Mouse (Mus musculus) left cerebral cortex, postnatal 25 days (tissue): Measurements from ENCODE around the gene Tnni2. TPM values are rescaled to one million over a fixed set of nuclear protein-coding genes. Genes with fewer than 3 reads are reported as not detected.

ENCODE experiments used
- DNase-seq, 2 experiments: peaks; one replicate each; pipeline ENCODE4 v3.0.0; 2022; ENCODE audit warnings: low spot score in 2 of 2, mixed read lengths in 1 of 2
- intact Hi-C: fragments of 180-260 bp; cut with DNase I; formaldehyde crosslinking; loops from one replicate; pipeline ENCODE4 v1.15.1; 2025
- total RNA-seq, 2 experiments: library from RNA; stranded (reverse); gene quantifications; 2 replicates each; pipeline ENCODE4 v1.2.3; 2021

Tnni2 gene
- total RNA-seq, 2 experiments from 2014 or later, result not detected

DNA sequence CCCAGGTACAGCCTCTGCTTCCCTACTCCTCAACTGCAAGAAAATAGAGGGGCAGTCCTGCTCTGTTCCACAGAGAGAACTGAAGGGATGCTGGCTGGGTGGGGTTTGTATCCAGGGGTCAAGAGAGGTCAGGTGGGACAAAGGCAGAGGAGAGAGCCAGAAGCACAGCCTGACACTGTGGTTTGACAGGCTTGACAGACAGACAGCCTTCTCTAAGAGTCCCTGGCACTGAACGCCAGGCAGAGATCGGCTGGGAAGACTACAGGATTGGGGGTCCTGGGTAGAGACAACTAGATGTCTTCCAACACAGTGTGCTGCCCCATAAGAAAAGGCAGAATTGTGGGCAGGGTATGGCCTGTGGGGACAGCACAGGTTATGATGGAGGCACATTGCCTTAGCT, 37.0 kb downstream of the Tnni2 start:
- no peak for DNase-seq
- intact Hi-C loops, result no loop called here

DNA sequence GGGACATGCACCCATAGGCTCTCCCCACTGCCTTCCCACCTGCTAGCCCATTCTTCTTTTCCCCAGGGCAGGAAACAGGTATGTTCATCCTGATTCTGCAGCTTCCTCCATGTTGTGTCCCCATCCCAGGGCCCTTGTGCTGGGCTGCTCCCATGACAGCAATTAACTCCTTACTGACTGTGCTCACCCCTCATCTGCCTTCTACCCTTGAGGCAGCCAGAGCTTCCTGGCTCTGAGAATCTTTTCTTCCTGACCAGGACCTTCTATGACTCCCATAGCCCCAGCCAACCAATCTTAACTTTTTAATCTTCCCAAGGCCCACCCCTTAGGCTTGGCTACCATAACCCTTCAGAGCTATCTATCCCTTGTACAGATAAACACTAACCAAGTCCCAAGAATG, 37.7 kb downstream of the Tnni2 start:
- DNase-seq, result no peak
- intact Hi-C loops, result no loop called here

DNA sequence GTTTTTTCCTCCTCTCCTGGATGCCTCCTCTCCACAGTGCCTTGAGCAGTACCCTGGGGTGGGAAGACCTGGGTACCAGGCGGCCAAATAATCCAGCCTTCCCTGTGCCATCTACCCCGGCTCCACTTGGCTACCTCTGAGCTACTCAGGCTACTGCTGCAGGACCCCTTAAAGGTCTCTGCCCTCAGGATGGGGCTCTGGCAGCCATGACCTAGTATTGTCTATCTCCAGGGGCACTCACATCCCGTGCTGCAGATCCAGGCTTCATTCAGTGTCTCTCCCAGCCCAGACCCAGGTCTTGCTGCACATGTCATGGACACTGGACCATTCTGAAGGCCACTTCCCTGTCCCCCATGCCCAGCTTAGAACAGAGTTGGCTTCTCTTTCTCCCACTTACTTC, 38.3 kb downstream of the Tnni2 start:
- intact Hi-C loops, result no loop called here
- DNase-seq, result no peak

DNA sequence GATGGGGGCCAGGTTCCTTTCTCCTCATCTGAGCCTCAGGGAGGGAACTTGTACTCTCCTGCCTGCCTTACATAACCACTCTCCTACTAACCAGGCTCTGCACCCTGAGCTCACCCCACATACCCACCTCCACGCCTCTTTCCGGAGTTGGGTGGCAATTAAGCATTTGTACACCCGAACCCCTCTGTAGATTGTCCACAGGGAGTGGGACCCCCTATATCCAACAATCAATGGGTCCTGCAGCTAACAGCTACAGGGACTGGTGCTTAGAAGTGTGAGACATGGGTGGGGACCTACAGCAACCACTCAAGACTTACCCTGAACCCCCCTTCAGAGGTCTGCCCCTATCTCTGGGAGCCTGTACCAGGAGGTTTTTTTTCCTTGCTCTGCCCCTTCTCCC, 39.1 kb downstream of the Tnni2 start:
- intact Hi-C loops, result no loop called here
- DNase-seq, result no peak

DNA sequence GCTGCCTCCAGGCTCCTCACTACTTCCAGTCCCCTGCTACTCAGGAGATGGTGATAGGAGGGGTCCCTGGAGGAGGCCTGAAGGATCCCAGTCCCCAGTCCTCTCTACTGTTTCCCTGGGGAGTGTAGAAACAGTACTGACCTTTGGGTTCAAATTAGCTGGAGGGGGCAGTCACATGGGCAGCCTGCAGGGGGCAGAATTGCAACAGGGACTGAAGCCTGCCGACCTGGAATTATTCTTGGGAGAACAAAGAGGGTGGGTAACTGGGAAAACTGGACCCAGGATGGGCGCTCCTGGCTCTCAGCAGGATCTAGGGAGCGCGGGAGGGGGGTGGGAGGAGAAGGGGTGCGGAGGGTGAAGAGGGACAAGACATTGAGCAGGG, 39.6 kb downstream of the Tnni2 start:
- DNase-seq, result no peak
- intact Hi-C loops, result no loop called here

DNA sequence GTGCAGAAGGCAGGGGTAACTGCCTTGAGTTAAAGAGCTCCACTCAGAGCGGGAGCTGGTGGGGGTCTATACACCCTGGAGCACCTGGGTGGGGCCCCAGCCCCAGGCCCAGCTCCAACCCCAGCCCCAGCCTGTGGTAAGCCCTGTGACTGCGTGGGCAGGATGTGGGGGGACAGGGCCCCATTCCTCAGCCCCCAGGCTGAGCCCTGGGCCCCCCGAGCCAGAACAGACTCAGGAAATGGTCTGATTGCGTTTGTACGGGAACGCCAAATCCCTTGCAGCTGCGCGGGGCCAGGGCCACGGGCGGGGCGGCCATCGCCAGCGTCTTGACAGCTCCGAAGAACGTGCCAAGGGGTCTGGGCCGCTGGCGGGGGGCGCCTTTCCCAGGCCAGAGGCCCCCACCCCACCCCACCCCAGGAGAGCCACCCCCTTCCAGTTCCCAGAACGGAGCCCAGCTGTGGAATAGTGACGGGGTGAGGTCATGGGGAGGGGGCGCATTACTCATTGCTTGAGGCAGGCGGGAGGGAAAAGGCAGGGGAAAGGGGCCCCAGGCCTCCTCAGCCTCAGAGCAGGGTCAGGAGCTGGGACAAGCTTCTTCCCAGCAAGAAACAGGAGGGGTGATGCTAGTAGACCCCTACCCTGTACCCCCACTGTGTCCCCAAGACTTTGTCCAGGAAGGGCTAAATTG, 40.1 kb downstream of the Tnni2 start:
- intact Hi-C loops, result no loop called here
- DNase-seq, result no peak

DNA sequence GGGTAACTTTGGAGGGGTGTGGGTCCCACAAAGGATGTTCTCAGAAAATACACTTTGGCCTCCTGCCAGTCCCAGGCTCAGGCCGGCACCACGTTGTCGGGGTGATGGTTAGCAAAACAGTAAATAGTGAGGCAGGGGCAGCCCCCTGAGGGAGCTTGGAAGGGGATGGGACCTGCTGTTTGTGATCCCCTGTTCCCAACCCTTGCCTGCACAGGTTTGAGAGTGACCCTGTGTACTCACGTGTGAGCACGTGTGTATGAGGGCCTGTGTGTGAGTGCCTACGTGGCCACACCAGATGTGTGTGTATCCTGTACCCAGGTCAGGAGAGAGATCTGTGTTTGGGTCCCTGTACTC, 40.6 kb downstream of the Tnni2 start:
- DNase-seq, result no peak
- intact Hi-C loops, result no loop called here

DNA sequence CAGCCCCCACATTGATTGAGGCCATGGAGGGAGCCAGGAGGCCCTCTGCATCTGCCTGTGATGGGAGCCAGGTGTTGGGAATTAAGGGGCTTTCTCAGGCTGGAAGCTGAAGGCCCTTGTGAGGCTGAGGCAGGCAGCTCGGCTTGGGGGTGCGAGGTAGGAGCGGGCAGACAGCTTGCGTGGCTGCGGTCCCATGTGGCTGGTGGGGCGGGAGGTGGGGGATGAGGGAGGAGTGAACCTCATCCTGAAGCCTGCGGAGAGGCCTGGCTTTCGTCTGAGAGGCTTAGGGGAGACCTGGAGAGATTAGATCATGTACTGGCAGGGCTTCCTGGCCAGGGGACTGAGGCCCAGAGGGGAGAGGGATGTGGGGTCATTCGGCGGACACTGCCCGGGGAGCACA, 41.5 kb downstream of the Tnni2 start:
- DNase-seq, result no peak
- intact Hi-C loops, result no loop called here

DNA sequence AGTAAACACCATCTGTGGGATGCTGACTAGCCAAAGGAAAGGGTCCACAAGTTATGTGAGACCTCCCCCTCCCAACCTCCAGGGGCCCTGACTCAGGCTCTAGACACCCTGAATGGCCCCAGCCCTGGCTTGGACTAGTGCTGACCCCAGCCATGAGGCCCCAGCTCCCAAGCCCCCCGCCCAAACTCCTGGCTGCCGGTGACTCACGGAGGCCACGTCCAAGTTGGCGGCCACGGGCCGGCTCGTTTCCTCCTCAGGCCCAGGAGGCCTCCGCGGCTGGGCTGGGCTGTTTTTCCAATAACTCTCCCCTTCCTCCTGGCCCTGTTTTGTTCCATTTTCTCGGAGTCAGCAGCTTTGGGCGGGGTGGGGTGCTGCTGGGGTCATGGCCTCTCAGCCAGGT, 43.2 kb downstream of the Tnni2 start:
- intact Hi-C loops, result loop anchor here (2.0 kb wide), 1 partner anchor 190 kb away; no protein-coding TSS in a partner anchor
- DNase-seq, result no peak

DNA sequence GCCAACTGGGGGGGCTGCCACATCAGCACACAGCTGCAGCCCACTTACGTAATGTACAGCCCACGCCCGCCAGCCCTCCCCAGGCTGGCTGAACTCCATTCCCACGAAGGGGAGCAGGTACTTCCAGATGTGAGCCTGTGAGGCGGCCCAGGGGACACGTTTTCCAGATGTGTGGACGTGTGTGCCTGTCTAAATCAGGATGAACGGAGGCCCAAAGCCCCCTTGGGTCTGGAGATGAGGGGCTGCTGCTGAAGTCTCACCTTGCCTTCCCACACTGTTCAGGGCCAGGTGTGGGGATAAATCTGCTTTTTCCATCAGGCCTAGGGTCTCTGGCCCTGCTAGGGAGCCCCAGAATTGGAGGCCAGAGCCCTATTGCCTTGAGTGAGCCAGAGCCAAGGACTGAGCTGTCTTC, 45.1 kb downstream of the Tnni2 start:
- no peak for DNase-seq
- intact Hi-C loops, result loop anchor here (2.0 kb wide), 1 partner anchor 94 kb away; no protein-coding TSS in a partner anchor

DNA sequence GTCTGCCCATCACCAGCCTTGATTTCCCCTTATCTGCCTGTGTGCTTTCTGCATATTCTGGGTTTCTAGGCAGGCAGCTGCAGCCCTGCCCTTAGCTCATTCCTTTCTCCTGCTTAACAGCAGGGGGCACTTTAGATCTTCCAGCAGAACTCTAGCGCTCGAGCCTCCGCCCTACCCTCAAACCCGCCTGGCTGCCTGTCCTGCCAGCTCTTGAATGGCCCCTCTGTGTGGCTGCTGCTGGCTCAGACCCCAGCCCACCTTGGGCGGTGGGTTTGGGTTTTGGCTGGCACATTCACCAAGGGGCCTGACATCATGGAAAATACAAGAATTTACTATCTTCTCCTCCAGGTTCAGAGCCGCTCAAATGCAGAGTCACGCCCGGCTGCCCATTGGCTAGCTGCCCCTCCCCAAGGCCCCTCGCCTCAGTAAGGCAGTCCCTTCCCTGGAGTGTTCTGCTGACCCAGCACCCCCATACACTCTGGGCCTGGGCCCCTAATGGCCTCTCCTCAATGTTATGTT, 45.8 kb downstream of the Tnni2 start:
- intact Hi-C loops, result loop anchor here (2.0 kb wide), 1 partner anchor 93 kb away; no protein-coding TSS in a partner anchor
- DNase-seq, result peak; percentile 32 to 43

DNA sequence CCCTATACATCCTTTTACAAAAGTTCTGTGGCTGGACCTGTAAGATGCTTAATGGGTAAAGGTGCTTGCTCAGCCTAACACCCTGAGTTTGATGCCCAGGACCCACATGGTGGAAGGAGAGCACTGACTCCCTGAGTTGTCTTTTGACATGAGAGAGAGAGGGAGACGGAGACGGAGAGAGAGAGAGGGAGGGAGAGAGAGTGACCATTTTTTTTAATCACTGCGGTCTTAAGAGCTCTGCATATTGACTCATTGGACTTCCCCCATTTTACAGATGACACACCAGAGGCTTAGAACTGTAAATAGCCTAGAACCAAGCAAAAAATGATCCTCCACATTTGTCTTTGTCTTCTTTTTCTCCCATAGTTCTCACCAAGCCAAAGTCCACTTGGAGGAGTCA, 46.4 kb downstream of the Tnni2 start:
- intact Hi-C loops, result no loop called here
- DNase-seq, result no peak

DNA sequence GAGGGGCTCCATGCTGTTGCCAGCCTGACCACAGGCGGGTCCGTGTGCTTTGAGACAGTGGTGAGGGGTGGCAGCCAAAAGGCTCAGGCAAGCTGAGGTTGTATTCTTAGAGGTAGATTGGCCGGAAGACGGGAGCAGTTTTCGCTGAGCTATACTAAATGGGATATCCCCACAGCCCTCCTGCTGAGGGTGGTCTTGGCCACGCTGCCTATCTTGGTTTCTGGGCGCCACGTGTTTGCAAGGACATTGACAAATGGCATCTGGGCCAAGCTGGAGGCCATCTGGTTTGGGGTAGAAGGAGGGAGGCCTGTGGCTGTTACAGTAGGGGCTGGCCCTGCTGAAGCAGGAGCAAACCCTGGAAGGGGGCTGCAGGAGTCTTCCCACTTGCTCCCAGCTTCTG, 51.9 kb downstream of the Tnni2 start:
- intact Hi-C loops, result no loop called here

More for the DNA sequence above, 51.9 kb downstream of the Tnni2 start:
- no peak for DNase-seq

Other genes starting within 250 kb of the Tnni2 start
- gene Krtap5-3, start 240.4 kb upstream of the Tnni2 start, total RNA-seq, result not detected
- gene Gm7579, start 229.9 kb upstream of the Tnni2 start, total RNA-seq, result not detected
- not detected for gene Krtap5-5, start 211.8 kb upstream of the Tnni2 start, total RNA-seq
- not detected for gene Gm40460, start 200.7 kb upstream of the Tnni2 start, total RNA-seq
- gene Gm2431, start 183.5 kb upstream of the Tnni2 start, total RNA-seq, result not detected
- gene Gm4559, start 167.4 kb upstream of the Tnni2 start, total RNA-seq, result not detected
- not detected for gene Krtap5-1, start 144.7 kb upstream of the Tnni2 start, total RNA-seq
- gene Krtap5-4, start 138.3 kb upstream of the Tnni2 start, total RNA-seq, result not detected
- gene Ifitm10, start 68.1 kb upstream of the Tnni2 start, total RNA-seq, result 10 to 100 TPM; 26.4 to 28.8 TPM
- 1 to 10 TPM in 1 of 2 experiments, under 1 TPM in 1; 0.57 to 6.8 TPM for gene Gm49369, start 59.1 kb upstream of the Tnni2 start, total RNA-seq
- gene Ctsd, start 53.8 kb upstream of the Tnni2 start, total RNA-seq, result 100 to 1,000 TPM; 318 to 337 TPM
- not detected for gene Syt8, start 7.0 kb upstream of the Tnni2 start, total RNA-seq
- gene Lsp1, start 19.0 kb downstream of the Tnni2 start, total RNA-seq, result 1 to 10 TPM; 5.2 to 5.4 TPM
- gene Tnnt3, start 57.0 kb downstream of the Tnni2 start, total RNA-seq, result not detected
- gene Mrpl23, start 90.9 kb downstream of the Tnni2 start, total RNA-seq, result 1 to 10 TPM; 3.3 to 6.9 TPM
- gene Igf2, start 225.0 kb downstream of the Tnni2 start, total RNA-seq, result 100 to 1,000 TPM; 104 to 130 TPM
- not detected for gene Gm49394, start 228.1 kb downstream of the Tnni2 start, total RNA-seq